Mouse (Mus musculus) layer of hippocampus, adult 9-11 months (tissue): ENCODE results near the gene Tenm4.

Experiments
- DNase-seq: peaks from one replicate; pipeline ENCODE4 v3.0.0; 2022

Tenm4 gene

GRCm38 (mm10) chr7:96352671-96353070, 181.6 kb downstream of the Tenm4 start:
- DNase-seq, result no peak

- DNase-seq, result no peak
These were observed 185.3 kb downstream of the Tenm4 start for GRCm38 (mm10) chr7:96356285-96356811.

GRCm38 (mm10) chr7:96357550-96357949, 186.5 kb downstream of the Tenm4 start:
- no peak for DNase-seq

- DNase-seq, result no peak
These were observed 192.3 kb downstream of the Tenm4 start for GRCm38 (mm10) chr7:96363311-96363710.

- DNase-seq, result no peak
These were observed 198.9 kb downstream of the Tenm4 start for GRCm38 (mm10) chr7:96369947-96370346.

GRCm38 (mm10) chr7:96374004-96374663, 203.1 kb downstream of the Tenm4 start:
- no peak for DNase-seq

GRCm38 (mm10) chr7:96375507-96375906, 204.5 kb downstream of the Tenm4 start:
- DNase-seq, result no peak

GRCm38 (mm10) chr7:96383686-96384528, 212.9 kb downstream of the Tenm4 start:
- DNase-seq, result peak; percentile 51

- no peak for DNase-seq
These were observed 213.9 kb downstream of the Tenm4 start for GRCm38 (mm10) chr7:96384726-96385500.

- DNase-seq, result no peak
These were observed 214.8 kb downstream of the Tenm4 start for GRCm38 (mm10) chr7:96385850-96386249.

- no peak for DNase-seq
These were observed 219.1 kb downstream of the Tenm4 start for GRCm38 (mm10) chr7:96390034-96390670.

GRCm38 (mm10) chr7:96390894-96391293, 219.8 kb downstream of the Tenm4 start:
- no peak for DNase-seq

GRCm38 (mm10) chr7:96391797-96392472, 220.9 kb downstream of the Tenm4 start:
- DNase-seq, result no peak

GRCm38 (mm10) chr7:96392600-96392999, 221.6 kb downstream of the Tenm4 start:
- no peak for DNase-seq

- DNase-seq, result peak; percentile 34
These were observed 226.9 kb downstream of the Tenm4 start for GRCm38 (mm10) chr7:96397940-96398339.

GRCm38 (mm10) chr7:96400411-96400810, 229.4 kb downstream of the Tenm4 start:
- peak; percentile 60 for DNase-seq

- no peak for DNase-seq
These were observed 235.7 kb downstream of the Tenm4 start for GRCm38 (mm10) chr7:96406630-96407214.

- DNase-seq, result no peak
These were observed 237.3 kb downstream of the Tenm4 start for GRCm38 (mm10) chr7:96408161-96408889.

- DNase-seq, result no peak
These were observed 238.4 kb downstream of the Tenm4 start for GRCm38 (mm10) chr7:96409323-96409880.

- DNase-seq, result no peak
These were observed 242.8 kb downstream of the Tenm4 start for GRCm38 (mm10) chr7:96413822-96414221.
